In genomic region chr2:93874227-93874514, GRCm38 (mm10) we compare ENCODE assay signal across 14 mouse cellular contexts. TPM values are rescaled to one million over a fixed set of nuclear protein-coding genes. Genes with fewer than 3 reads are reported as not detected.
DNase-seq lines count a peak whose midpoint lies in the region; ATAC-seq lines count a peak whose summit lies in the region.
"Had no signal": no experiment of that assay in that cellular context is flagged by ENCODE, and none has a peak within 500 bp of the region (broad histone marks: within the 10 kb centered on the region; RNA-seq: fewer than 3 reads in every experiment).

No protein-coding gene starts in this region.

- no peak overlapping the region for H3K4me2 ChIP-seq in hindbrain, embryonic 15.5 days
- H3K4me2 ChIP-seq: midbrain, embryonic 13.5 days had no signal

- peak overlapping the region; percentile 27; the same call in 1 of the 2 replicates for H3K27ac ChIP-seq in embryonic facial prominence, embryonic 10.5 days (replicated peaks)
- no peak overlapping the region for H3K27ac ChIP-seq in hindbrain, embryonic 15.5 days (replicated peaks)
- H3K27ac ChIP-seq: midbrain, embryonic 13.5 days had no signal

- H3K9ac ChIP-seq in hindbrain, embryonic 15.5 days, result no peak overlapping the region

- no peaks in the 10 kb centered on the region for H3K27me3 ChIP-seq in embryonic facial prominence, embryonic 10.5 days (replicated peaks; ENCODE audit: low read depth, poor library complexity, severe bottlenecking)
- H3K27me3 ChIP-seq in hindbrain, embryonic 15.5 days, result no peaks in the 10 kb centered on the region
- H3K27me3 ChIP-seq: midbrain, embryonic 13.5 days had no signal

- intact Hi-C loops in gastrocnemius, postnatal 36 days (cut with DNase I), result no loop called here

- 0 out of 2 replicates have a peak overlapping the region, but pooled peaks have one; percentile 16 for H3K4me3 ChIP-seq in embryonic facial prominence, embryonic 10.5 days
- no peak overlapping the region for H3K4me3 ChIP-seq in hindbrain, embryonic 15.5 days
- H3K4me3 ChIP-seq: erythroblast, embryonic 14.5 days; midbrain, embryonic 13.5 days had no signal

- H3K4me1 ChIP-seq in embryonic facial prominence, embryonic 10.5 days, result peaks cover 20% of the 10 kb centered on the region
- peaks cover 10% of the 10 kb centered on the region for H3K4me1 ChIP-seq in hindbrain, embryonic 15.5 days (replicated peaks)

- WGBS in embryonic facial prominence, embryonic 10.5 days, result 24% methylated on average over 2 of the region's 2 CpGs
- WGBS in hindbrain, embryonic 15.5 days, result 22% methylated on average over 2 of the region's 2 CpGs

- no peaks in the 10 kb centered on the region for H3K36me3 ChIP-seq in embryonic facial prominence, embryonic 10.5 days (replicated peaks)
- H3K36me3 ChIP-seq in hindbrain, embryonic 15.5 days, result no peaks in the 10 kb centered on the region
- H3K36me3 ChIP-seq: midbrain, embryonic 13.5 days had no signal

- ATAC-seq in hindbrain, embryonic 15.5 days (ENCODE audit: low FRiP score, low read depth), result 0 out of 2 replicates have a peak, but pooled peaks have one; percentile 13
- ATAC-seq: intestine, postnatal 0 days had no signal

- peak; percentile 17 for DNase-seq in kidney, postnatal 14 days
- DNase-seq in kidney, adult 11 months, result no peak
- no peak for DNase-seq in embryonic facial prominence, embryonic 10.5 days (ENCODE audit: low spot score)
- DNase-seq in gastrocnemius, postnatal 36 days, result peak; percentile 18 to 20
- no peak for DNase-seq in right cerebral cortex, postnatal 25 days
- no peak for DNase-seq in layer of hippocampus, adult 11-12 months (ENCODE audit: low spot score)
- DNase-seq: adrenal gland, postnatal 25 days; cerebellum, adult 11 months; lung, adult 2 months had no signal

- no peaks in the 10 kb centered on the region for H3K9me3 ChIP-seq in embryonic facial prominence, embryonic 10.5 days
- no peaks in the 10 kb centered on the region for H3K9me3 ChIP-seq in hindbrain, embryonic 15.5 days
- H3K9me3 ChIP-seq: midbrain, embryonic 13.5 days had no signal

RNA-seq across cellular contexts. Expression of gene Accsl, which starts 5.2 kb away (rescaled TPM):
- polyA plus RNA-seq in embryonic facial prominence, embryonic 10.5 days (2016; fragmentation: Nextera tagmentation; extraction: Ambion mirVana), result 0.14 and 0.34 TPM in 2 replicates
- total RNA-seq in gastrocnemius, postnatal 36 days (2021), result not detected
- polyA plus RNA-seq in hindbrain, embryonic 15.5 days (2015; fragmentation: Nextera tagmentation; extraction: Ambion mirVana), result 0.12 and 0.31 TPM in 2 replicates
- polyA plus RNA-seq: erythroblast, embryonic 14.5 days; intestine, postnatal 0 days; limb, embryonic 11.5 days; lung, adult 2 months had no signal

RNA-seq across cellular contexts. Expression of gene Accs, which starts 24.4 kb away (rescaled TPM):
- 10.9 and 11.2 TPM in 2 replicates for polyA plus RNA-seq in embryonic facial prominence, embryonic 10.5 days (2016; fragmentation: Nextera tagmentation; extraction: Ambion mirVana)
- total RNA-seq in gastrocnemius, postnatal 36 days (2021), result 1 to 10 TPM; 3.2 to 4.0 TPM
- polyA plus RNA-seq in hindbrain, embryonic 15.5 days (2015; fragmentation: Nextera tagmentation; extraction: Ambion mirVana), result 5.0 and 6.2 TPM in 2 replicates
- polyA plus RNA-seq: erythroblast, embryonic 14.5 days had no signal

RNA-seq across cellular contexts. Expression of gene Ext2, which starts 51.8 kb away (rescaled TPM):
- 73.6 and 76.0 TPM in 2 replicates for polyA plus RNA-seq in embryonic facial prominence, embryonic 10.5 days (2016; fragmentation: Nextera tagmentation; extraction: Ambion mirVana)
- 10 to 100 TPM; 32.8 to 35.2 TPM for total RNA-seq in gastrocnemius, postnatal 36 days (2021)
- polyA plus RNA-seq in hindbrain, embryonic 15.5 days (2015; fragmentation: Nextera tagmentation; extraction: Ambion mirVana), result 70.1 and 75.1 TPM in 2 replicates

Comparison
In these comparisons a context has a peak if more than half of its experiments do, and no peak if none do; other contexts are left out.
1. DNase-seq: peak in kidney, postnatal 14 days (single experiment) and gastrocnemius, postnatal 36 days (2 of 2); none in kidney, adult 11 months (single experiment), embryonic facial prominence, embryonic 10.5 days (single experiment), right cerebral cortex, postnatal 25 days (single experiment) and layer of hippocampus, adult 11-12 months (single experiment).